11 mouse cellular contexts compared by ENCODE assay signal in the genomic region with DNA sequence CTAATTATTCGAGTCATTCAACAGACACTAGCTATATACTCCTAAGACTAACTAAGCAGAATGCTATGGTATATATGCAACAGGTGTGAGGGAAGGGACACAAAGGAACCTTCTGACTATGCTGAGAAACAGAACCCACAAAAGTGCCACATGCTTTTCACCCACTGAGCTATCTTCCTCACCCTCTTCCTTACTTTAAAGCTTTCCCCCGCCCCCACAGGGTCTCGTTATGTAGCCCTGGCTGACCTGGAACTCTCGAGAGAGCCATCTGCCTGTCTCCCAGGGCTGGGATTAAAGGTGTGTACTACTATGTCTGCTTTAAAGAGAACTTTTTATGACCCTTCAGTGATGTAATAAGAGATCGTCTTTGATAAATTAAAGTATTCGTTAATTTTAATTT. TPM values are rescaled to one million over a fixed set of nuclear protein-coding genes. Genes with fewer than 3 reads are reported as not detected.
"Had no signal": no experiment of that assay in that cellular context is flagged by ENCODE, and none has a peak within 500 bp of the region (broad histone marks: within the 10 kb centered on the region; RNA-seq: fewer than 3 reads in every experiment).

No protein-coding gene starts in this region.

- H3K36me3 ChIP-seq: midbrain, embryonic 12.5 days; neural tube, embryonic 12.5 days; stomach, embryonic 15.5 days had no signal

- H3K27ac ChIP-seq: liver, embryonic 14.5 days; midbrain, embryonic 10.5 days; midbrain, embryonic 12.5 days; neural tube, embryonic 12.5 days; stomach, embryonic 15.5 days; stomach, postnatal 0 days had no signal

- H3K9me3 ChIP-seq: midbrain, embryonic 10.5 days; midbrain, embryonic 12.5 days; neural tube, embryonic 12.5 days; stomach, embryonic 15.5 days had no signal

- H3K27me3 ChIP-seq: midbrain, embryonic 12.5 days; neural tube, embryonic 12.5 days; stomach, embryonic 15.5 days had no signal

- H3K9ac ChIP-seq: liver, embryonic 14.5 days; lung, embryonic 14.5 days; midbrain, embryonic 12.5 days; neural tube, embryonic 12.5 days; stomach, embryonic 15.5 days had no signal

- H3K4me3 ChIP-seq: midbrain, embryonic 10.5 days; midbrain, embryonic 12.5 days; neural tube, embryonic 12.5 days; stomach, embryonic 15.5 days had no signal

RNA-seq across cellular contexts. Expression of a gene that starts 52.6 kb away (rescaled TPM):
- total RNA-seq: megakaryocyte, adult 5-6 weeks; megakaryocyte-erythroid progenitor cell, adult 5-6 weeks had no signal
- polyA plus RNA-seq: liver, embryonic 14.5 days; liver, embryonic 16.5 days; lung, embryonic 16.5 days had no signal
